Mouse (Mus musculus) G1E (cell line): Measurements from ENCODE around the gene Tipin. TPM values are rescaled to one million over a fixed set of nuclear protein-coding genes. Genes with fewer than 3 reads are reported as not detected.

Experiments used
- ATAC-seq: 2 replicates; pipeline ENCODE4 v1.8.0; 2016; ENCODE audit warnings: mild to moderate bottlenecking; ENCODE audit not compliant: insufficient number of reproducible peaks, poor library complexity, low FRiP score, severe bottlenecking; ENCODE audit errors: extremely low read depth
- DNase-seq: peaks from one replicate; pipeline ENCODE4 v3.0.0; 2012; ENCODE audit warnings: low spot score
- H3K27me3 ChIP-seq: 2 replicates; pipeline ENCODE4 v1.6.1; 2012; ENCODE audit warnings: mild to moderate bottlenecking, low read length, inconsistent platforms; ENCODE audit not compliant: insufficient read depth
- H3K36me3 ChIP-seq: replicated peaks from 2 replicates; pipeline ENCODE3; 2012; ENCODE audit warnings: mild to moderate bottlenecking, inconsistent platforms
- H3K4me1 ChIP-seq: 2 replicates; pipeline ENCODE4 v1.6.1; 2012; ENCODE audit warnings: low read depth, low read length, inconsistent platforms, mixed read lengths; ENCODE audit not compliant: insufficient read depth
- H3K4me3 ChIP-seq: 2 replicates; pipeline ENCODE4 v1.5.1; 2012; ENCODE audit warnings: low read depth, mild to moderate bottlenecking, inconsistent platforms, low read length, moderate library complexity, mixed read lengths
- H3K9me3 ChIP-seq: replicated peaks from 2 replicates; pipeline ENCODE4 v1.6.1; 2012; ENCODE audit warnings: inconsistent platforms
- CTCF ChIP-seq: IDR thresholded peaks from 2 replicates; pipeline ENCODE4 v1.5.1; 2012; ENCODE audit warnings: low read depth, low read length, inconsistent platforms, mixed read lengths
- GATA1 ChIP-seq: IDR thresholded peaks from 2 replicates; pipeline ENCODE4 v1.6.1; 2012; ENCODE audit warnings: borderline replicate concordance, low read length, inconsistent platforms, mixed read lengths
- GATA2 ChIP-seq: IDR thresholded peaks from 2 replicates; pipeline ENCODE4 v1.6.1; 2012; ENCODE audit warnings: low read depth, low read length, inconsistent platforms, borderline replicate concordance
- POLR2AphosphoS5 ChIP-seq: IDR thresholded peaks from 2 replicates; pipeline ENCODE4 v1.6.1; 2012; ENCODE audit warnings: low read depth, low read length, inconsistent platforms; ENCODE audit not compliant: insufficient replicate concordance
- TAL1 ChIP-seq: conservative IDR thresholded peaks from 2 replicates; pipeline ENCODE4 v1.6.1; 2012; ENCODE audit warnings: low read depth, low read length, inconsistent platforms, mixed read lengths
- polyA plus RNA-seq: library from polyadenylated mRNA; stranded (reverse); fragments of >175 nt; gene quantifications from 2 replicates; pipeline ENCODE4 v1.2.3, GENCODE M21; 2012
- total RNA-seq, 2 experiments: library from RNA; stranded (forward) in 1 of 2; stranded (reverse) in 1 of 2; fragments of 200-1000 nt in 1 of 2; fragments of >200 nt in 1 of 2; fragmentation: Nextera tagmentation in 1 of 2; gene quantifications; 2 replicates each; pipeline ENCODE4 v1.2.3; 2014 to 2017

Tipin gene
- total and polyA plus RNA-seq, 3 experiments = 8.0 to 344 (median 130) TPM

DNA sequence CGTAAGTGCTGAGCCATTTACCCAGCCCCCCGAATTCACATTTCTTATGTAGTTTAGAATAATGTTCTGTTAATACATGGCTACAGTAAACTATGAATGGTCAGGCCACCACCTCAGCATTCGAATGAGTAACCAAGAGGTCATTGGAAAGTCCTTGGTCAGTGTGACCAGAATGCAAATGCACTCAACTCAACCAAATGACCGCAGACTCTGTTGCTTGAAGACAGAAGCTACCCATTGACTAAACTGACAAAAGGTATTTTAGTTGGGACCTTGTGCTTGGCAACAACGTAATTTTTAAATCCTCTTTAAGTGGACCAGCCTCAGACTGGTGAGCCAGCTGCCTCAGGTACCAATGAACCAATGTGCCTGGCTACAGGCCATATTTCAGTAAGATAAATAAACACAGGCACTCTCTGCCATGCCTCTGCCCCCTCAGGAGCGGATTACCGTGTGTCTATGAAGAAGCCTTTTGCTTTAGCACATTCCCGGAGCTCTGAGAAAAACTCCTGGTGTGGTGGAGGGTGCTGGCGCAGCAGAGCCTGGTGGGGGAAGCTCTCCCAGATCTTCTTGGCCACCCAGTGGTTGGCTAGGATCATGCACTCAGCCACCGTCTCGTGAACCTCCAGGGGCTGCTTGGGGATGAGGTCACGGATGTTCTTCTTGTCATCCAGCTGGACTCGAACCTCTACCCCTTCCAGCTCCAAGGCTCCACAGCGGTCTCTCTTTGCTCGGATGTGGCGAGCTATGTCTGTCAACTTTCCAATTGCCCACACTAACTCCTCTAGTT, 29.8 kb downstream of the Tipin start:
- no peak for DNase-seq
- Histone ChIP-seq H3K36me3 (peaks cover 71% of the 10 kb centered on the region), H3K4me3 (no peak overlapping the region), H3K27me3 (no peaks in the 10 kb centered on the region), H3K9me3 (no peaks in the 10 kb centered on the region), H3K4me1 (peaks cover 3% of the 10 kb centered on the region; the same call in 1 of the 2 replicates)
- ATAC-seq = no peak
- TF ChIP-seq CTCF (no peak), GATA1 (no peak), POLR2AphosphoS5 (no peak), GATA2 (no peak), TAL1 (no peak)

DNA sequence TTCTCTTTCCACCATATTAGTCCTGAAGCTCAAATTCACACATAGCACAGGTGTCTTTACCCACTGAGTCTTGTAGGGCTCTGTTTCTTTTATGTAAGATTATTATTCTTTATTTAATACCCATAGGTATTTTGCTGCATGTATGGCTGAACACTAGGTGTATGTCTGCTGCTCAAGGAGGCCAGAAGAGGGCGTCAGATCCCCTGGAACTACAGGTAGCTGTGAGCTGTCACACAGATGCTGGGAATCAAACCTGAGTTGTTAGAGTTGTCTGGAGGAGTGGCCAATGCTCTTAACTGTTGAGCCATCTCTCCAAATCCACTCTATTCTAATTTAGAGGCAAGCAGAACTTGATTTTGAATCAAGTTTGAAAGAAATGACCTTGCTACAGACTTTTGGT, 30.7 kb downstream of the Tipin start:
- TF ChIP-seq GATA2 = no peak
- no peaks in the 10 kb centered on the region for H3K9me3 ChIP-seq
- peaks cover 72% of the 10 kb centered on the region for H3K36me3 ChIP-seq
- H3K4me1 ChIP-seq = no peaks in the 10 kb centered on the region
- DNase-seq (no peak), ATAC-seq (no peak)
- no peaks in the 10 kb centered on the region for H3K27me3 ChIP-seq
- H3K4me3 ChIP-seq = no peak overlapping the region

DNA sequence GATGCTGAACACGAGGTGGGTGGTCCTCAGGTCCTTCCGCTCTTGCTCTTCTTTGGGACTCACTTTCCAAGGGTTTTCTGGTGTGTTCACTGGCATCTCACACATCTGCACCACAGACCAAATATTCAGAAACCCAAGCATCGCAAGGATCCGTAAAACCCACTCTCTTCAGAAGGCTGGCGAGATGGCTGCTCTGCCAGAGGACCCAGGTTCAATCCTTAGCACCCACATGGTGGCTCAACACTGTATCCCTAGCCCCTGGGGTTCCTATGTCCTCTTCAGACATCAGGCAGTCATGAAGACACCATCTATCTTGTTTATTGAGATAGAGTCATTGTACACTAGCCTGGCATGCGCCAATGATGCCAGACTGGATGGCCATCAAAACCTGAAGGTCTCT, 33.3 kb downstream of the Tipin start:
- TF ChIP-seq TAL1 (no peak), CTCF (no peak)
- no peaks in the 10 kb centered on the region for H3K4me1 ChIP-seq
- DNase-seq (no peak), ATAC-seq (no peak)
- H3K4me3 ChIP-seq = no peak overlapping the region
- H3K9me3 ChIP-seq = no peaks in the 10 kb centered on the region
- H3K36me3 ChIP-seq = peaks cover 82% of the 10 kb centered on the region
- H3K27me3 ChIP-seq = no peaks in the 10 kb centered on the region

- ATAC-seq (no peak), DNase-seq (no peak)
- H3K9me3 ChIP-seq = no peaks in the 10 kb centered on the region
- no peak for TF ChIP-seq CTCF
- TF ChIP-seq POLR2AphosphoS5 = no peak
- TF ChIP-seq GATA1 = no peak
- TF ChIP-seq TAL1 = no peak
- TF ChIP-seq GATA2 = no peak
- H3K27me3 ChIP-seq = no peaks in the 10 kb centered on the region
- H3K4me3 ChIP-seq = no peak overlapping the region
- peaks cover 84% of the 10 kb centered on the region for H3K36me3 ChIP-seq
- no peaks in the 10 kb centered on the region for H3K4me1 ChIP-seq
Observed at GRCm38 (mm10) chr9:64316986-64317385, 35.6 kb downstream of the Tipin start.

GRCm38 (mm10) chr9:64323976-64324375, 42.6 kb downstream of the Tipin start:
- no peaks in the 10 kb centered on the region for H3K27me3 ChIP-seq
- no peak for TF ChIP-seq TAL1
- no peak for TF ChIP-seq CTCF
- TF ChIP-seq GATA1 = no peak
- TF ChIP-seq GATA2 = no peak
- no peak for TF ChIP-seq POLR2AphosphoS5
- H3K36me3 ChIP-seq = peaks cover 91% of the 10 kb centered on the region
- no peaks in the 10 kb centered on the region for H3K9me3 ChIP-seq
- ATAC-seq = no peak
- DNase-seq = no peak
- no peak overlapping the region for H3K4me3 ChIP-seq
- no peaks in the 10 kb centered on the region for H3K4me1 ChIP-seq

DNA sequence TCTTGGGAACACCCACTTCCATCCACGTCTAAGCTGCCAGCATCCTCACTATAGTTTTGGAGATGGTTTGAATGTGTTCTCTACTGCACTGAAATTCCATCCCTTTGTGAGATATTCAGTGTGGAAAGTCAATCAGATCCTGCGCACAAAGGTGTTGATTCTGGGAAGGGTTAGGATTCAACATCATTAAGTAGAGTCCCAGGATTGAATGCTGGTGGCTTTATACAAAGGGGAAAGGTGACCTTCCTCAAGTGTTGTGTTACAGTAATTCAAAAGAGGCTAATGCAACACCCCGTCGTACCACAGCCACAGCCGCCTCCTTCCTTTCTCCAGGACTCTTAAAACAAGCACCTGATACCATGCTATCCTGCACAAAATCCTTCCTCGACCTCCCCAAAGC, 54.4 kb downstream of the Tipin start:
- peaks cover 10% of the 10 kb centered on the region for H3K4me1 ChIP-seq
- no peak for DNase-seq
- no peaks in the 10 kb centered on the region for H3K9me3 ChIP-seq
- H3K27me3 ChIP-seq = no peaks in the 10 kb centered on the region
- no peak for ATAC-seq
- TF ChIP-seq POLR2AphosphoS5 = no peak
- no peak for TF ChIP-seq GATA2
- no peak for TF ChIP-seq TAL1
- TF ChIP-seq CTCF = no peak
- no peak for TF ChIP-seq GATA1
- peaks cover 63% of the 10 kb centered on the region for H3K36me3 ChIP-seq
- H3K4me3 ChIP-seq = no peak overlapping the region
